Comparison of ENCODE assay signal across 14 mouse cellular contexts in genomic region chr5:120157115-120157514, GRCm38 (mm10). TPM values are rescaled to one million over a fixed set of nuclear protein-coding genes. Genes with fewer than 3 reads are reported as not detected.
DNase-seq lines count a peak whose midpoint lies in the region; ATAC-seq and TF ChIP-seq lines count a peak whose summit lies in the region.
"Had no signal": no experiment of that assay in that cellular context is flagged by ENCODE, and none has a peak within 500 bp of the region (broad histone marks: within the 10 kb centered on the region; RNA-seq: fewer than 3 reads in every experiment).

No protein-coding gene starts in this region.

- no peak for TF ChIP-seq CTCF in liver, postnatal 0 days (IDR thresholded peaks at IDR 0.05; ENCODE audit: low read depth)

- H3K27me3 ChIP-seq in forebrain, embryonic 12.5 days = no peaks in the 10 kb centered on the region
- no peaks in the 10 kb centered on the region for H3K27me3 ChIP-seq in forebrain, embryonic 15.5 days
- no peaks in the 10 kb centered on the region for H3K27me3 ChIP-seq in heart, embryonic 14.5 days (ENCODE audit: control insufficient read depth, insufficient read depth, low read length)
- H3K27me3 ChIP-seq in heart, embryonic 12.5 days (replicated peaks) = no peaks in the 10 kb centered on the region
- no peaks in the 10 kb centered on the region for H3K27me3 ChIP-seq in liver, postnatal 0 days (ENCODE audit: insufficient read depth, low read length)
- H3K27me3 ChIP-seq in neural tube, embryonic 15.5 days (replicated peaks) = no peaks in the 10 kb centered on the region
- H3K27me3 ChIP-seq: liver, embryonic 15.5 days had no signal

- no peaks in the 10 kb centered on the region for H3K36me3 ChIP-seq in forebrain, embryonic 12.5 days (replicated peaks)
- no peaks in the 10 kb centered on the region for H3K36me3 ChIP-seq in forebrain, embryonic 15.5 days
- 0 out of 2 replicates have a peak, but pooled peaks cover 7% of the 10 kb centered on the region for H3K36me3 ChIP-seq in heart, embryonic 14.5 days (ENCODE audit: control insufficient read depth, insufficient read depth, low read length)
- H3K36me3 ChIP-seq in heart, embryonic 12.5 days = peaks cover 6% of the 10 kb centered on the region; the same call in 1 of the 2 replicates
- H3K36me3 ChIP-seq in liver, postnatal 0 days (replicated peaks; ENCODE audit: insufficient read depth, low read length) = peaks cover 2% of the 10 kb centered on the region; the same call in 1 of the 2 replicates
- H3K36me3 ChIP-seq in neural tube, embryonic 15.5 days = no peaks in the 10 kb centered on the region
- H3K36me3 ChIP-seq: liver, embryonic 15.5 days had no signal

- H3K4me2 ChIP-seq in forebrain, embryonic 12.5 days = no peak overlapping the region
- no peak overlapping the region for H3K4me2 ChIP-seq in forebrain, embryonic 15.5 days (replicated peaks)
- H3K4me2 ChIP-seq in heart, embryonic 14.5 days (ENCODE audit: low read length) = peak overlapping the region; percentile 8; the same call in 1 of the 2 replicates
- H3K4me2 ChIP-seq in heart, embryonic 12.5 days = no peak overlapping the region
- no peak overlapping the region for H3K4me2 ChIP-seq in liver, postnatal 0 days (ENCODE audit: low read depth, low read length)
- no peak overlapping the region for H3K4me2 ChIP-seq in neural tube, embryonic 15.5 days
- H3K4me2 ChIP-seq: liver, embryonic 15.5 days had no signal

- no peak for ATAC-seq in forebrain, embryonic 12.5 days (ENCODE audit: low FRiP score)
- no peak for ATAC-seq in forebrain, embryonic 15.5 days (replicated peaks)
- ATAC-seq in heart, embryonic 14.5 days (ENCODE audit: insufficient number of reproducible peaks, insufficient read depth, low FRiP score, low read depth) = no peak
- no peak for ATAC-seq in heart, embryonic 12.5 days (ENCODE audit: insufficient number of reproducible peaks, low FRiP score)
- no peak for ATAC-seq in liver, postnatal 0 days
- no peak for ATAC-seq in neural tube, embryonic 15.5 days (ENCODE audit: low FRiP score)
- ATAC-seq: forebrain, embryonic 16.5 days had no signal

- H3K9ac ChIP-seq in forebrain, embryonic 12.5 days = no peak overlapping the region
- no peak overlapping the region for H3K9ac ChIP-seq in forebrain, embryonic 15.5 days (replicated peaks)
- no peak overlapping the region for H3K9ac ChIP-seq in heart, embryonic 14.5 days (ENCODE audit: low read length)
- no peak overlapping the region for H3K9ac ChIP-seq in heart, embryonic 12.5 days
- no peak overlapping the region for H3K9ac ChIP-seq in liver, postnatal 0 days (replicated peaks)
- H3K9ac ChIP-seq in neural tube, embryonic 15.5 days (replicated peaks) = no peak overlapping the region
- H3K9ac ChIP-seq: liver, embryonic 15.5 days had no signal

- peak overlapping the region; percentile 76; the same call in 1 of the 2 replicates for H3K27ac ChIP-seq in forebrain, embryonic 12.5 days
- H3K27ac ChIP-seq in forebrain, embryonic 15.5 days (replicated peaks) = no peak overlapping the region
- 0 out of 4 replicates have a peak overlapping the region, but pooled peaks of 1 of the 2 experiments have one; percentile 6 for H3K27ac ChIP-seq in heart, embryonic 14.5 days (replicated peaks in 1 of 2; ENCODE audit: control insufficient read depth in 1 of 2, insufficient read depth in 1 of 2, low read depth in 2 of 2, low read length in 2 of 2)
- no peak overlapping the region for H3K27ac ChIP-seq in heart, embryonic 12.5 days (ENCODE audit: poor library complexity, severe bottlenecking)
- 0 out of 2 replicates have a peak overlapping the region, but pooled peaks have one; percentile 12 for H3K27ac ChIP-seq in liver, postnatal 0 days (ENCODE audit: low read depth)
- peak overlapping the region; percentile 83 for H3K27ac ChIP-seq in neural tube, embryonic 15.5 days (replicated peaks)
- H3K27ac ChIP-seq: liver, embryonic 15.5 days had no signal

- DNase-seq in liver, postnatal 0 days = no peak
- no peak for DNase-seq in liver
- no peak for DNase-seq in B cell, adult 2 months
- DNase-seq: cerebellum, adult 9-10 months; retina, postnatal 1 day; thymus, adult 2 months had no signal

- H3K9me3 ChIP-seq in forebrain, embryonic 12.5 days = no peaks in the 10 kb centered on the region
- H3K9me3 ChIP-seq in forebrain, embryonic 15.5 days = no peaks in the 10 kb centered on the region
- H3K9me3 ChIP-seq in heart, embryonic 14.5 days (ENCODE audit: control insufficient read depth, low read length) = no peaks in the 10 kb centered on the region
- H3K9me3 ChIP-seq in heart, embryonic 12.5 days (replicated peaks) = no peaks in the 10 kb centered on the region
- H3K9me3 ChIP-seq in liver, postnatal 0 days (ENCODE audit: low read length) = no peaks in the 10 kb centered on the region
- no peaks in the 10 kb centered on the region for H3K9me3 ChIP-seq in neural tube, embryonic 15.5 days (replicated peaks)
- H3K9me3 ChIP-seq: limb, embryonic 10.5 days; liver, embryonic 15.5 days had no signal

- H3K4me3 ChIP-seq in forebrain, embryonic 12.5 days (replicated peaks) = no peak overlapping the region
- no peak overlapping the region for H3K4me3 ChIP-seq in forebrain, embryonic 15.5 days
- H3K4me3 ChIP-seq in heart, embryonic 14.5 days (ENCODE audit: control insufficient read depth in 1 of 2, insufficient read depth in 1 of 2, low read depth in 1 of 2, low read length in 2 of 2) = no peak overlapping the region
- H3K4me3 ChIP-seq in heart, embryonic 12.5 days = no peak overlapping the region
- no peak overlapping the region for H3K4me3 ChIP-seq in liver, postnatal 0 days (ENCODE audit: low read depth, low read length)
- no peak overlapping the region for H3K4me3 ChIP-seq in neural tube, embryonic 15.5 days (replicated peaks)
- H3K4me3 ChIP-seq: limb, embryonic 10.5 days; liver, embryonic 15.5 days had no signal

- TF ChIP-seq EP300 in liver, postnatal 0 days (IDR thresholded peaks at IDR 0.05; ENCODE audit: low read depth) = no peak

- 83% methylated on average over 3 of the region's 3 CpGs for WGBS in forebrain, embryonic 12.5 days
- 78% methylated on average over 3 of the region's 3 CpGs for WGBS in forebrain, embryonic 15.5 days
- 66% methylated on average over 3 of the region's 3 CpGs for WGBS in heart, embryonic 14.5 days
- 64% methylated on average over 3 of the region's 3 CpGs for WGBS in heart, embryonic 12.5 days
- WGBS in liver, postnatal 0 days (ENCODE audit: insufficient replicate concordance) = 55% methylated on average over 3 of the region's 3 CpGs
- WGBS in neural tube, embryonic 15.5 days = 80% methylated on average over 3 of the region's 3 CpGs

- H3K4me1 ChIP-seq in forebrain, embryonic 12.5 days = peaks cover 21% of the 10 kb centered on the region
- H3K4me1 ChIP-seq in forebrain, embryonic 15.5 days = peaks cover 30% of the 10 kb centered on the region
- peaks cover 10 to 15% of the 10 kb centered on the region in 2 experiments; a peak in 3 of 4 replicates for H3K4me1 ChIP-seq in heart, embryonic 14.5 days (ENCODE audit: control insufficient read depth in 2 of 2, insufficient read depth in 2 of 2, low read length in 2 of 2)
- peaks cover 26% of the 10 kb centered on the region for H3K4me1 ChIP-seq in heart, embryonic 12.5 days (replicated peaks)
- no peaks in the 10 kb centered on the region for H3K4me1 ChIP-seq in liver, postnatal 0 days (ENCODE audit: insufficient read depth)
- peaks cover 38% of the 10 kb centered on the region for H3K4me1 ChIP-seq in neural tube, embryonic 15.5 days

RNA-seq across cellular contexts. Expression of gene Rbm19, which starts 40.9 kb away (rescaled TPM):
- polyA plus RNA-seq in forebrain, embryonic 12.5 days (2016; fragmentation: Nextera tagmentation; extraction: Ambion mirVana) = 27.5 and 32.9 TPM in 2 replicates
- polyA plus RNA-seq in forebrain, embryonic 15.5 days (2015; fragmentation: Nextera tagmentation; extraction: Ambion mirVana) = 15.2 and 19.3 TPM in 2 replicates
- polyA plus RNA-seq in heart, embryonic 14.5 days (2014; fragmentation: Nextera tagmentation; extraction: Ambion mirVana) = 11.8 and 15.6 TPM in 2 replicates
- 21.9 and 22.8 TPM in 2 replicates for polyA plus RNA-seq in heart, embryonic 12.5 days (2016; fragmentation: Nextera tagmentation; extraction: Ambion mirVana)
- 6.8 and 6.9 TPM in 2 replicates for polyA plus RNA-seq in liver, postnatal 0 days (2015; fragmentation: Nextera tagmentation; extraction: Ambion mirVana)
- 18.7 and 20.2 TPM in 2 replicates for polyA plus RNA-seq in neural tube, embryonic 15.5 days (2015; fragmentation: Nextera tagmentation; extraction: Ambion mirVana)

Comparison
In these comparisons a context has a peak if more than half of its experiments do, and no peak if none do; other contexts are left out.
1. H3K27ac ChIP-seq: peak in forebrain, embryonic 12.5 days (single experiment), liver, postnatal 0 days (single experiment) and neural tube, embryonic 15.5 days (single experiment); none in forebrain, embryonic 15.5 days (single experiment) and heart, embryonic 12.5 days (single experiment).